Mouse (Mus musculus): ENCODE results near the gene Atmin. TPM values are rescaled to one million over a fixed set of nuclear protein-coding genes. Genes with fewer than 3 reads are reported as not detected.

Gene Atmin
- 10.4 and 12.1 TPM in 2 replicates for total RNA-seq (2017)

DNA sequence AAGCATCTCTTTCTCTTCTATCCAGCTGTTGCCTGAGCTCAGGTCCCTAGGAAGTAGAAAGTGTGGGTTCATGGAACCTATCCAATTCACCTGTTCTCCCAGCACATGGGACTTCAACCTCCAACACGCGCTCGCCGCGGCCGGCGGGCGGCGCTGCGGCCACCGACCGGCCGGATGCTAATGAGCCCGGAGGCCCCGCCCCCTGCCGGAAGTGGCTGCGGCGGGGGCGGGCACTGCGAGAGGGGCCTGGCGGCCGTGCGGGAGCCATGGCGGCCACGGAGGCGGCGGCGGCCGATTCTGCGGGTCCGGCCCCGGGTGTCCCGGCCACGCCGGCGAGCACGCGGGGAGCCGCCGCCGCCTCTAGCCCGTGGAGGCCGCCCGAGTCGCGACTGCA is at the start of gene Atmin:
Gene Atmin (plus strand): TSS at position 233 of the 394 bp plus-strand sequence.
- ATAC-seq (ENCODE audit: extremely low read depth, insufficient number of reproducible peaks, low FRiP score, poor library complexity, severe bottlenecking): peak; percentile 64

GRCm38 (mm10) chr8:116893938-116894337 is 49.3 kb upstream of the Atmin start:
- ATAC-seq (ENCODE audit: extremely low read depth, insufficient number of reproducible peaks, low FRiP score, poor library complexity, severe bottlenecking): no peak

DNA sequence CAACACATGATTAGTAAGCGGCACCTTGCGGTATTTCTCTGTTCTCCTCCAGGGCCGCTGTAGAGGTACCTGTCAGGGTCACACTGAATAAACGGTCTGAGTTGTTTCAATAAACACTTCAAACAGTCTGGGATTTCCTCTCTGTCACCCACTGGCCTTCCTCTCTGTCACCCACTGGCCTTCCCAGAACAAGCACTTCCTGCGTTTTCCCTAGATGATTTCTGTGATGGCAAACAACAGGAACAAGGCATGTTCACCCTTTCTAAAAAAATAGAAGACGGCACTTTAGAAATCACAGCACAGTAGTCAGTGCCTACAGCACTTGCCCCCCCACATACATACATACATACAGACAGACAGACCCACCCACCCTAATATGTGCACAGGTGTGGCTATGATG is 47.7 kb upstream of the Atmin start:
- ATAC-seq (ENCODE audit: extremely low read depth, insufficient number of reproducible peaks, low FRiP score, poor library complexity, severe bottlenecking): no peak

- ATAC-seq (ENCODE audit: extremely low read depth, insufficient number of reproducible peaks, low FRiP score, poor library complexity, severe bottlenecking): no peak
Measured at GRCm38 (mm10) chr8:116904736-116905135, 38.5 kb upstream of the Atmin start.

DNA sequence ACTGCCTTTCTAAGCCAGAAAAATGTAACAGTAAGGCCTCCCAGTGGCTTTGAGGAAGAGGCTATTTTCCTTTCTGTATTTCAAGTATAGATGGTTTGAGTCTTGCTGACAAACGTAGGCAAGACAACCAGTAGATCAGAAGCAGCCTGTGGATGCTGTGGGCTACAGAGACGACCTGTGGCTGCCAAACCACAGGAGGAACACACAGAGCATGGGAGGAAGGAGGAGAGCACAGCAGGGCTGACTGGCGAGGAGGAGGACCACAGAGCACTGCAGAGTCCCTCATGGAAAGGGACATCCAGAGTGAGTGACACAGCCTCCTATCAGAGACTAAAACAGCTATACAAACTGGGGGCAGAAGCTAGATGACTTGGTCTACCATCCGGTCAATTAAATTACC is 37.9 kb upstream of the Atmin start:
- ATAC-seq (ENCODE audit: extremely low read depth, insufficient number of reproducible peaks, low FRiP score, poor library complexity, severe bottlenecking): no peak

DNA sequence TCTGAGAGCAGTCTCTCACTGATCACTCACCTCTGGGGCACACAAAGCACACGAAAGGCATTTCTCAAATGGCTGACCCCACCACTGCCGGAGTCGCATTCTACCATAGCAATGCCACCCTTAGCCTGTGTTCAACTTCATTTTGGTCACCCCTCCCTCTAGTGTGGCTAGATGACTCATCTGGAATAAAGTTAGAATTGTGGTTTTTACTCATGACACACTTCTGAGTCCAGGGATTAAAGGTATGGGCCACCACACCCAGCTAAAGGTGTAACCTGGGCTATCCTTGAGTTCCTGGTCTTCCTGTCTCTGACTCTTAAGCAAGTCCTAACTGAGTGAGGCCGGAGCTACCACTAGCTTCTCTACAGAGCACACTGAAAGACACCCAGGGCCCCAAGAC is 37.4 kb upstream of the Atmin start:
- no peak for ATAC-seq (ENCODE audit: extremely low read depth, insufficient number of reproducible peaks, low FRiP score, poor library complexity, severe bottlenecking)

- ATAC-seq (ENCODE audit: extremely low read depth, insufficient number of reproducible peaks, low FRiP score, poor library complexity, severe bottlenecking): peak; percentile 11
Measured at GRCm38 (mm10) chr8:116921005-116921336, 22.2 kb upstream of the Atmin start.

GRCm38 (mm10) chr8:116921337-116922059 is 21.7 kb upstream of the Atmin start, which contains the start of the genes Cmc2 and Cenpn:
TSS of gene Cmc2 (minus strand) at chr8:116921455.
TSS of gene Cenpn (plus strand) at chr8:116921730.
- ATAC-seq (ENCODE audit: extremely low read depth, insufficient number of reproducible peaks, low FRiP score, poor library complexity, severe bottlenecking): peak; percentile 87

DNA sequence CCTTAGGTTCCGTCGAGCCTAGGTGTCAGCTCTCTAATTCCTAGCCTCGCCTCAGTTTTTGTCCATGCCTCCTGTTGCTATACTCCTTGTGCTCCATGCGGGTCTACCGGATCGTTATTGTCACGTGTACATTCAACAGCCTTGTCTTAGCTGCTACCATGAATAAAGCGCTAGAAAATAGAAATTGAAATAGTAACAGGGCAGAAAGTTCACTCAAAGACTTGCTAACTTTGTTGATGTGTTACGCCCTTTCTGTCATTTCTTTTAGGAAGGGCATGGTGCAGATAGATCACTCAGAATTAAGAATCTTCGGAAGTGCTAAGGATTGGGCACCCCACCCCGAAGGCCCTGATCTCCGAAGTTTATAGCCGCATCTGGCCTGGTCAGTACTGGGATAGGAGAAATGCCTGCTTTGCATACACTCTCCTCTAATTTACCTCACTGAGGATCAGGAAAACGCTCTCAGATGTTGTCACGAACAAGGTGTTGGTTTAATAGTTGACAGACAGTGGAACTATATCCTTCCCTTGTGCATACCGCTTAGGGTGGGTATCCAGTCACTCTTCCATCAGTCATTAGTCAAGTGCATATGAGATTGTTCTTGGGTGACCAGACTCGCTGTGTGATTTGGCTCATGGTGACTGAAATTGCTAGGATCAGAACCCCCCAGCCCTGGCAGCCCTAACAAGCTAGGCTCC is 21.0 kb upstream of the Atmin start:
- ATAC-seq (ENCODE audit: extremely low read depth, insufficient number of reproducible peaks, low FRiP score, poor library complexity, severe bottlenecking): no peak

DNA sequence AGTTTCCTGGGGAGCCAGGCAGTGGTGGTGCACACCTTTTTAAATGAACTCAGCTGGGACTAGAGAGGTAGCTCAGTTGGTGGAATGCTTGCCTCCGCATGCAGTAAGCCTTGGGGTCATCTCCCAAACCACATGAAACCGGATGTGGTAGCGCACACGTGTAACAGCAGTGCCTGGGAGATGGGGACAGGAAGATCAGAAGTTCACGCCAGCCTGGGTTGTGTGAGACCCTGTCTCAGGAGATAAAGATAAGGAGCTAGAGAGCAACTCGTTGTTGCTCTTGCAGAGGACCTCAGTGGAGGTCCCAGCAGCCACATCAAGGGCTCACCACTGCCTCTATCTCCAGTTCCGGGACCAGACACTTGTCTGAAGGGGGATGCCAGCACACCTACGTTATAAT is 19.7 kb upstream of the Atmin start:
- ATAC-seq (ENCODE audit: extremely low read depth, insufficient number of reproducible peaks, low FRiP score, poor library complexity, severe bottlenecking): no peak

GRCm38 (mm10) chr8:116927880-116928279 is 15.3 kb upstream of the Atmin start:
- peak; percentile 64; the same call in 1 of the 2 replicates for ATAC-seq (ENCODE audit: extremely low read depth, insufficient number of reproducible peaks, low FRiP score, poor library complexity, severe bottlenecking)

- no peak for ATAC-seq (ENCODE audit: extremely low read depth, insufficient number of reproducible peaks, low FRiP score, poor library complexity, severe bottlenecking)
Measured at GRCm38 (mm10) chr8:116928588-116928987, 14.6 kb upstream of the Atmin start.

- no peak for ATAC-seq (ENCODE audit: extremely low read depth, insufficient number of reproducible peaks, low FRiP score, poor library complexity, severe bottlenecking)
Measured at GRCm38 (mm10) chr8:116934976-116935375, 8.2 kb upstream of the Atmin start.

DNA sequence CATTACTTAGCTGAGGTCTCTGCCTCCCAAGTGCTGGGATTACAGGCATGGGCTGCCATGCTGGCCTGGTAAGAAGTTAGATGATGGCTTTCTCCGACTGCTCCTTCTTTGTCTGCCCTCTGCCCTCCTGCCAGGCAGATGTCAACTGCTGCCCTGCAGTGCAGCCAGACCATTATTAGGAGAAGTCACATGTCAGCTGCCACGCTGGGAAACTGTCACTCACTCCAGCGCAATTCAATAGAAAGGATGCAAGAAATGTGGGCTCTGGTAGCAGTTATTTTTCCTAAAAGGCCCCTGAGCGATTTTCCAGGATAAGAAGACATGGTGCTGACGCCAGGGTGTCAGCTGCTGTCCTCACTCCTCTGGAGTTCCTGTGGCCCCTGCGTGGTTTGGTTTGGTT is 7.7 kb upstream of the Atmin start:
- ATAC-seq (ENCODE audit: extremely low read depth, insufficient number of reproducible peaks, low FRiP score, poor library complexity, severe bottlenecking): no peak

- ATAC-seq (ENCODE audit: extremely low read depth, insufficient number of reproducible peaks, low FRiP score, poor library complexity, severe bottlenecking): no peak
Measured at GRCm38 (mm10) chr8:116942284-116943058, 722 bp upstream of the Atmin start.

DNA sequence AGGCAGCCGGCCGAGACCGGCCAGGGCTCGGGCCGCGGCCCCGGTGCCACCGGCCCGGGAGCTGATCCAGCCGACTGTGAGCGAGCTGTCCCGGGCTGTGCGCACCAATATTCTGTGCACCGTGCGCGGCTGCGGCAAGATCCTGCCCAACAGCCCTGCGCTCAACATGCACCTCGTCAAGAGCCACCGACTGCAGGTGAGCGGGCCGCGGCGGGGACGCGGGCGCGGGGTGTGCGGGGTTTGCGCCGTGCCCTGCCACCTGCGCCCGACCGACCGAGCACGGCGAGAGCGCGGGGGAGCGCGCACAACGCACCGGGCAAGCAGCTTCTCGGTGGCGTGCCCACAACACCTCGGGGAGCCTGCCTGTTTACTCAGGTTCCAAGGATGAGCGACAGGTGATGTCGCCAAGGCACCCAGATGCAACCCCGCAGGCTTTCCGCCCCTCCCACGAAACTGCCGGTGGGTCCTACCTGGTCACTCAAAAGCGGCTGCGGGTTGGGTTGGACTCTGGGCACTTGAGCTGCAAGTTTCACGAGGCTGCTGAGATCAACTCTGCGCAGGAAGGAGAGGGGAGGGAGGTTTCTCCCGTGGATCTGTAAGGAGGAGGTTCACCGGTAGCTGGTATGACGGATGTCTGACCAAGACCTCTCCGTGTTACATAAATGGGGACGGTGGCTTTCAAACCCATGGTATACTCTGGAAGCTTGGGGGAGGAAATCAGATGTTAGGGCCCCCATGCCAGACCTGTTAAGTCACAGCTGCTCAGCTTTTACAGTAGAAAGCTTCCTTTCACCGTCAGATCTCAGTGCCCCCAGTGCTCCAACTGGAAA is 577 bp downstream of the Atmin start:
- ATAC-seq (ENCODE audit: extremely low read depth, insufficient number of reproducible peaks, low FRiP score, poor library complexity, severe bottlenecking): 0 out of 2 replicates have a peak, but pooled peaks have one; percentile 9

- ATAC-seq (ENCODE audit: extremely low read depth, insufficient number of reproducible peaks, low FRiP score, poor library complexity, severe bottlenecking): no peak
Measured at GRCm38 (mm10) chr8:116944385-116944696, 1.1 kb downstream of the Atmin start.

DNA sequence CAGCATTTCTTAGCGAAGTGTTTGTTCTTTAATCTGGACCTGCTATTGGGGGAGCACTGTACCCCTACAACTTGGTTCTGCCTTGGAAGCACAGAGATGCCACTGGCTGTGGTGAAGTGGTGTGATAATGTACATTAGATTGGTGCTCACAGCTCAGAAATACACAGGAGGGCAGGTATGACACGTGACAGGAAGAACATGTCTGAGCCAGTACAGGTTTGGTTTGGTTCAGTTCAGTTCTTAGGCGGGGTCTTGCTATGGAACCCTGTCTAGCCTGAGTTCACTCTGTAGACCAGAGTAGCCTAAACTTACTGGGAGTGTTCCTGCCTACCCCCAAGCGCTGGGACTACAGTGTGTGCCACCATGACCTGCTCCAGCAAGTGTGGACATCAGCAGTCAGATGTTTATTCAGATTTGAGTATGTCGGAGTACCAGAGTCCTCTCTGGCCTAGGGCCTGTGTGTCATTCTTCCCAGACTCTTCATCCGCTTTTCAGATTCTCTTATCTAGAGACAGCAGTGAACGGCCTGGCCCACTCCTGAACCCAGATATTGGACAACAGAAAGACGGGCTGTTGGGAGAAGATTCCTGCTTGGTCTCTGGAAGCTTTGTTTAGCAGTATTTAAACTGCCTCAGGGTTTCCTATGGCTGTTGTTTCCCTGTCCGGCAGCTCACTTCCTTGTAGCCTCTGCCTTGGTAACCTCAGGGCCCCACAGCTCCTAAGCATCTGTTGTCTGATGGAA is 2.1 kb downstream of the Atmin start:
- no peak for ATAC-seq (ENCODE audit: extremely low read depth, insufficient number of reproducible peaks, low FRiP score, poor library complexity, severe bottlenecking)
